Mouse (Mus musculus): ENCODE measurements around the gene Sfmbt2. TPM values are rescaled to one million over a fixed set of nuclear protein-coding genes. Genes with fewer than 3 reads are reported as not detected.
"Not testable (repeated sequence)": the region's sequence is repeated elsewhere in the genome, so short reads cannot be mapped to it uniquely, and the experiment has no call there.

The Sfmbt2 gene
- polyA plus RNA-seq, 1 experiment from 2014 or later = 1.8 TPM

DNA sequence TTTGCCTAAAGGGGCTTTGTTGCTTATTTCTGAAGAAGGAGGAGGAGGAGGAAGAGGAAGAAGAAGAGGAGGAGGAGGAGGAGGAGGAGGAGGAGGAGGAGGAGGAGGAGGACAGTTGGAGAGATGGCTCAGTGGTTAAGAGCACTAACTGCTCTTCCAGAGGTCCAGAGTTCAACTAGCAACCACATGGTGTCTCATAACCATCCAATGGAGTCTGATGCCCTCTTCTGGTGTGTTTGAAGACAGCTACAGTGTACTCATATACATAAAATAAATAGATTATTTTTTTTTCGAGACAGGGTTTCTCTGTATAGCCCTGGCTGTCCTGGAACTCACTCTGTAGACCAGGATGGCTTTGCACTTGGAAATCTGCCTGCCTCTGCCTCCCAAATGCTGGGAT is 26.2 kb upstream of the Sfmbt2 start:
- not testable (repeated sequence) for H3K9ac ChIP-seq (ENCODE audit: low read length); H3K9me3 ChIP-seq (ENCODE audit: control insufficient read depth, low read length); H3K4me3 ChIP-seq (ENCODE audit: low read depth, low read length); H3K27ac ChIP-seq (ENCODE audit: low read depth, low read length); H3K27me3 ChIP-seq (ENCODE audit: control insufficient read depth, insufficient read depth, low read length); H3K4me1 ChIP-seq (ENCODE audit: control insufficient read depth, insufficient read depth, low read length); ATAC-seq (ENCODE audit: low FRiP score); H3K4me2 ChIP-seq; H3K36me3 ChIP-seq (ENCODE audit: control insufficient read depth, insufficient read depth, low read length)
- 78% methylated on average over 1 of the region's 1 CpGs for WGBS
- peak; percentile 44 for DNase-seq (ENCODE audit: low spot score, missing footprints)

- no peak overlapping the region for H3K9ac ChIP-seq (ENCODE audit: low read length)
- no peak overlapping the region for H3K4me2 ChIP-seq
- H3K9me3 ChIP-seq (ENCODE audit: control insufficient read depth, low read length) = no peaks in the 10 kb centered on the region
- 90% methylated on average over 4 of the region's 4 CpGs for WGBS
- no peaks in the 10 kb centered on the region for H3K4me1 ChIP-seq (ENCODE audit: control insufficient read depth, insufficient read depth, low read length)
- H3K4me3 ChIP-seq (ENCODE audit: low read depth, low read length) = no peak overlapping the region
- H3K36me3 ChIP-seq (ENCODE audit: control insufficient read depth, insufficient read depth, low read length) = no peaks in the 10 kb centered on the region
- H3K27ac ChIP-seq (ENCODE audit: low read depth, low read length) = no peak overlapping the region
- no peaks in the 10 kb centered on the region for H3K27me3 ChIP-seq (ENCODE audit: control insufficient read depth, insufficient read depth, low read length)
- ATAC-seq (ENCODE audit: low FRiP score) (no peak), DNase-seq (ENCODE audit: low spot score, missing footprints) (peak; percentile 19)
These were observed 23.1 kb upstream of the Sfmbt2 start for GRCm38 (mm10) chr2:10347193-10347592.

GRCm38 (mm10) chr2:10348036-10348435 is 22.3 kb upstream of the Sfmbt2 start:
- no peaks in the 10 kb centered on the region for H3K27me3 ChIP-seq (ENCODE audit: control insufficient read depth, insufficient read depth, low read length)
- ATAC-seq (ENCODE audit: low FRiP score) = no peak
- H3K9ac ChIP-seq (ENCODE audit: low read length) = no peak overlapping the region
- H3K36me3 ChIP-seq (ENCODE audit: control insufficient read depth, insufficient read depth, low read length) = no peaks in the 10 kb centered on the region
- H3K9me3 ChIP-seq (ENCODE audit: control insufficient read depth, low read length) = no peaks in the 10 kb centered on the region
- DNase-seq (ENCODE audit: low spot score, missing footprints) = peak; percentile 71
- 88% methylated on average over 5 of the region's 5 CpGs for WGBS
- no peak overlapping the region for H3K4me3 ChIP-seq (ENCODE audit: low read depth, low read length)
- no peaks in the 10 kb centered on the region for H3K4me1 ChIP-seq (ENCODE audit: control insufficient read depth, insufficient read depth, low read length)
- no peak overlapping the region for H3K27ac ChIP-seq (ENCODE audit: low read depth, low read length)
- no peak overlapping the region for H3K4me2 ChIP-seq

- 21% methylated on average over 4 of the region's 4 CpGs for WGBS
- H3K4me3 ChIP-seq (ENCODE audit: low read depth, low read length) = no peak overlapping the region
- DNase-seq (ENCODE audit: low spot score, missing footprints) (no peak), ATAC-seq (ENCODE audit: low FRiP score) (no peak)
- no peaks in the 10 kb centered on the region for H3K36me3 ChIP-seq (ENCODE audit: control insufficient read depth, insufficient read depth, low read length)
- no peaks in the 10 kb centered on the region for H3K27me3 ChIP-seq (ENCODE audit: control insufficient read depth, insufficient read depth, low read length)
- H3K9me3 ChIP-seq (ENCODE audit: control insufficient read depth, low read length) = no peaks in the 10 kb centered on the region
- H3K4me1 ChIP-seq (ENCODE audit: control insufficient read depth, insufficient read depth, low read length) = no peaks in the 10 kb centered on the region
- H3K27ac ChIP-seq (ENCODE audit: low read depth, low read length) = no peak overlapping the region
- H3K4me2 ChIP-seq = no peak overlapping the region
- H3K9ac ChIP-seq (ENCODE audit: low read length) = no peak overlapping the region
These were observed 20.0 kb upstream of the Sfmbt2 start for GRCm38 (mm10) chr2:10350266-10350810.

- Histone ChIP-seq H3K9ac (ENCODE audit: low read length) (no peak overlapping the region), H3K36me3 (ENCODE audit: control insufficient read depth, insufficient read depth, low read length) (no peaks in the 10 kb centered on the region), H3K4me1 (ENCODE audit: control insufficient read depth, insufficient read depth, low read length) (no peaks in the 10 kb centered on the region), H3K4me3 (ENCODE audit: low read depth, low read length) (no peak overlapping the region), H3K27me3 (ENCODE audit: control insufficient read depth, insufficient read depth, low read length) (no peaks in the 10 kb centered on the region), H3K9me3 (ENCODE audit: control insufficient read depth, low read length) (no peaks in the 10 kb centered on the region), H3K4me2 (no peak overlapping the region), H3K27ac (ENCODE audit: low read depth, low read length) (no peak overlapping the region)
- DNase-seq (ENCODE audit: low spot score, missing footprints) (no peak), ATAC-seq (ENCODE audit: low FRiP score) (no peak)
- 79% methylated on average over 1 of the region's 1 CpGs for WGBS
These were observed 19.2 kb upstream of the Sfmbt2 start for GRCm38 (mm10) chr2:10351125-10351524.

DNA sequence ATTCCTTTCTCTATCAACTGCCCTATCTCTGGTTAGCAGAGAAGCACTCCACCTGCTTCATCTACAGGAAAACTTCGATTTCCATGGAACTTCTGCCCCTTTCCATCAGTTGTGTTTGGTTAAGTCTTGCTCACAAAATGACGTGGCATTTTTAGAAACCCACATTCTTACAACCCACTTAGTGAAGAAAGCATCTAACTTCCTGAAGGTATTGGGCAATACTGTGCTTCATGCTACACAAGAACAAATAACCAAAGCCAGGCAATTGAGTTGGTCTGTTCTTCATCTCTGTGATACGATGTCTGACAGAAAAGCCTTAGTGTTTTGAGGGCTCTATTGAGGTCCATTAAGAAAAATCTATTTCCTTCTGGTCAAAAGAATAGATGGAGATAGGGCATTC is 17.4 kb upstream of the Sfmbt2 start:
- WGBS = 80% methylated on average over 3 of the region's 3 CpGs
- no peaks in the 10 kb centered on the region for H3K4me1 ChIP-seq (ENCODE audit: control insufficient read depth, insufficient read depth, low read length)
- H3K27ac ChIP-seq (ENCODE audit: low read depth, low read length) = no peak overlapping the region
- no peaks in the 10 kb centered on the region for H3K36me3 ChIP-seq (ENCODE audit: control insufficient read depth, insufficient read depth, low read length)
- no peak for ATAC-seq (ENCODE audit: low FRiP score)
- H3K9ac ChIP-seq (ENCODE audit: low read length) = no peak overlapping the region
- no peak for DNase-seq (ENCODE audit: low spot score, missing footprints)
- H3K4me2 ChIP-seq = no peak overlapping the region
- no peaks in the 10 kb centered on the region for H3K9me3 ChIP-seq (ENCODE audit: control insufficient read depth, low read length)
- no peak overlapping the region for H3K4me3 ChIP-seq (ENCODE audit: low read depth, low read length)
- no peaks in the 10 kb centered on the region for H3K27me3 ChIP-seq (ENCODE audit: control insufficient read depth, insufficient read depth, low read length)

DNA sequence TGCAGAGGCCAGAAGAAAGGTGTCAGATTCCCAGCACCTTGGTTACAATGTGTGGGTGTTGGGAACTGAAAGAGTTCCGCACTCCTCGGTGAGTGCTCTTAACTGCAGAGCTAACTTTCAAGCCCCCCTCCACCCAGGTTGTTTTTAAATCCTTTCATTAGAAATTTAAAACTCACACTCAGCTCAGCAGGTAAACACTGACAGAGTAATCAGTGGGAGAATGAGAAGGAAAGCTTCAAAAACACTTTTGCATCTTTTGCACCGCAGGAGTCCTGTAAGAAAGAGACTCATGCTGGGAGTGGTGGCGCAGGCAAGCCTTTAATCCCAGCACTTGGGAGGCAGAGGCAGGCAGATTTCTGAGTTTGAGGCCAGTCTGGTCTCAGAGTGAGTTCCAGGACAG is 16.4 kb upstream of the Sfmbt2 start:
- no peak overlapping the region for H3K4me2 ChIP-seq
- H3K4me1 ChIP-seq (ENCODE audit: control insufficient read depth, insufficient read depth, low read length) = no peaks in the 10 kb centered on the region
- DNase-seq (ENCODE audit: low spot score, missing footprints) = no peak
- no peaks in the 10 kb centered on the region for H3K36me3 ChIP-seq (ENCODE audit: control insufficient read depth, insufficient read depth, low read length)
- no peaks in the 10 kb centered on the region for H3K27me3 ChIP-seq (ENCODE audit: control insufficient read depth, insufficient read depth, low read length)
- H3K4me3 ChIP-seq (ENCODE audit: low read depth, low read length) = no peak overlapping the region
- no peak overlapping the region for H3K9ac ChIP-seq (ENCODE audit: low read length)
- 48% methylated on average over 4 of the region's 4 CpGs for WGBS
- no peak for ATAC-seq (ENCODE audit: low FRiP score)
- no peak overlapping the region for H3K27ac ChIP-seq (ENCODE audit: low read depth, low read length)
- no peaks in the 10 kb centered on the region for H3K9me3 ChIP-seq (ENCODE audit: control insufficient read depth, low read length)

DNA sequence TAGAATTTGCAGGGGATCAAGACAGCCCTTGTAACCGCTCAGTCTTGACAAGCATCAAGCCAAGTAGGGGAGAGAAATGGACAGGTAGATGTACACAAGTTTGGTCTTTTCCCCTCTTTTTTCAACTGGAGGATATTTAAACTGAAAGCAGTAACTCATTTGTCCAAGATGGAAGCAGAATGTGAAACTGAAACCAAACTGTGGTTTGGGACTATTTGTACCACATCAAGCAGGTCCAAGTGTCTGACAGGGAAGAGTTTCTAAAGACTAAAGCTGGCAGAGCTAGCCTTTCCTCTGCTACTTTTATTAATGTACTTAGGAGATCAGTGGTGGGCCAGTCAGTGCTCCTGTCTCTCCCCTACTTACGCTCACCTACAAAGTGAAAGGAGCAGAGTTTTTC is 10.4 kb upstream of the Sfmbt2 start:
- no peaks in the 10 kb centered on the region for H3K36me3 ChIP-seq (ENCODE audit: control insufficient read depth, insufficient read depth, low read length)
- H3K27me3 ChIP-seq (ENCODE audit: control insufficient read depth, insufficient read depth, low read length) = no peaks in the 10 kb centered on the region
- no peak for ATAC-seq (ENCODE audit: low FRiP score)
- no peak overlapping the region for H3K9ac ChIP-seq (ENCODE audit: low read length)
- H3K9me3 ChIP-seq (ENCODE audit: control insufficient read depth, low read length) = no peaks in the 10 kb centered on the region
- H3K27ac ChIP-seq (ENCODE audit: low read depth, low read length) = no peak overlapping the region
- no peak for DNase-seq (ENCODE audit: low spot score, missing footprints)
- H3K4me2 ChIP-seq = no peak overlapping the region
- 82% methylated on average over 2 of the region's 2 CpGs for WGBS
- no peaks in the 10 kb centered on the region for H3K4me1 ChIP-seq (ENCODE audit: control insufficient read depth, insufficient read depth, low read length)
- no peak overlapping the region for H3K4me3 ChIP-seq (ENCODE audit: low read depth, low read length)

DNA sequence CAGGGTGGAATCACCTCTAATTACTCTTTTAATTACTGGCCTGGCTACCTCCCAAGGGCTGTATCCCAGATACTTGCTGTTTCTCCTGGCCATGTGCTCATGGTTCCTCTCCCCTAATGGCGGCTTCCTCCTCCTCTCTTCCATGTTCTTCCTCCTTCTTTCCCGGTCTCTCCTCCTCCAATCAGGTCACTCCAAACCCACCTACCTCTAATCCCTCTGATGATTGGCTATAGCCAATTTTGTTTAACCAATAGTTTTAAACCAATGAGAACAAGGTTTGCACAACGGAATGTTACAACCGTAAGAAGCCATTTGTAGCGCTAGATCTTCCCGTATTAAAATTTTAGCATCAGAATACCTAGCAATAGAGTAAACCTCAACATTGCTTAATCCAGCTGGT is 5.2 kb upstream of the Sfmbt2 start:
- no peak overlapping the region for H3K27ac ChIP-seq (ENCODE audit: low read depth, low read length)
- H3K4me2 ChIP-seq = no peak overlapping the region
- H3K4me3 ChIP-seq (ENCODE audit: low read depth, low read length) = no peak overlapping the region
- no peaks in the 10 kb centered on the region for H3K4me1 ChIP-seq (ENCODE audit: control insufficient read depth, insufficient read depth, low read length)
- no peak overlapping the region for H3K9ac ChIP-seq (ENCODE audit: low read length)
- ATAC-seq (ENCODE audit: low FRiP score) = no peak
- H3K27me3 ChIP-seq (ENCODE audit: control insufficient read depth, insufficient read depth, low read length) = peaks cover 23% of the 10 kb centered on the region
- WGBS = 93% methylated on average over 6 of the region's 6 CpGs
- DNase-seq (ENCODE audit: low spot score, missing footprints) = no peak
- H3K36me3 ChIP-seq (ENCODE audit: control insufficient read depth, insufficient read depth, low read length) = no peaks in the 10 kb centered on the region
- no peaks in the 10 kb centered on the region for H3K9me3 ChIP-seq (ENCODE audit: control insufficient read depth, low read length)

GRCm38 (mm10) chr2:10366284-10366683 is 4.0 kb upstream of the Sfmbt2 start:
- 25% methylated on average over 2 of the region's 2 CpGs for WGBS
- ATAC-seq (ENCODE audit: low FRiP score) = no peak
- Histone ChIP-seq H3K36me3 (ENCODE audit: control insufficient read depth, insufficient read depth, low read length) (no peaks in the 10 kb centered on the region), H3K9me3 (ENCODE audit: control insufficient read depth, low read length) (no peaks in the 10 kb centered on the region), H3K27me3 (ENCODE audit: control insufficient read depth, insufficient read depth, low read length) (peaks cover 35% of the 10 kb centered on the region), H3K4me2 (no peak overlapping the region), H3K9ac (ENCODE audit: low read length) (no peak overlapping the region), H3K27ac (ENCODE audit: low read depth, low read length) (no peak overlapping the region), H3K4me3 (ENCODE audit: low read depth, low read length) (no peak overlapping the region), H3K4me1 (ENCODE audit: control insufficient read depth, insufficient read depth, low read length) (no peaks in the 10 kb centered on the region)
- peak; percentile 85 for DNase-seq (ENCODE audit: low spot score, missing footprints)
